Mouse (Mus musculus) heart, postnatal 0 days (tissue): ENCODE results near the gene Plekhg3.

Experiments used
- CTCF ChIP-seq: IDR thresholded peaks from 2 replicates; pipeline ENCODE4 v1.5.1; 2016; ENCODE audit warnings: antibody characterized with exemption, control low read depth, low read depth
- EP300 ChIP-seq: IDR thresholded peaks from 2 replicates; pipeline ENCODE4 v1.6.1; 2016; ENCODE audit warnings: antibody characterized with exemption, low read depth

GRCm38 (mm10) chr12:76608997-76609565 is 78.4 kb downstream of the Plekhg3 start:
- TF ChIP-seq CTCF (no peak), EP300 (no peak)
